Mouse (Mus musculus) forebrain, embryonic 10.5 days (tissue): ENCODE data around the gene Zc3h15. TPM values are rescaled to one million over a fixed set of nuclear protein-coding genes. Genes with fewer than 3 reads are reported as not detected.
"Not testable (repeated sequence)": the region's sequence is repeated elsewhere in the genome, so short reads cannot be mapped to it uniquely, and the experiment has no call there.

ENCODE experiments used
- DNase-seq: peaks from one replicate; pipeline ENCODE4 v3.0.0-alpha.2; 2017; ENCODE audit warnings: low spot score; ENCODE audit errors: extremely low spot score
- H3K27ac ChIP-seq: fragments of 300-500 bp; sonication (generic); 2 replicates; pipeline ENCODE4 v1.5.1; 2016; ENCODE audit warnings: mild to moderate bottlenecking
- H3K27me3 ChIP-seq: fragments of 300-500 bp; sonication (generic); 2 replicates; pipeline ENCODE4 v1.6.1; 2016; ENCODE audit warnings: mild to moderate bottlenecking; ENCODE audit not compliant: poor library complexity, severe bottlenecking
- H3K36me3 ChIP-seq: fragments of 300-500 bp; sonication (generic); replicated peaks from 2 replicates; pipeline ENCODE4 v1.6.1; 2016; ENCODE audit warnings: mild to moderate bottlenecking, moderate library complexity
- H3K4me1 ChIP-seq: fragments of 300-500 bp; sonication (generic); 2 replicates; pipeline ENCODE4 v1.6.1; 2016
- H3K4me3 ChIP-seq: fragments of 300-500 bp; sonication (generic); 2 replicates; pipeline ENCODE4 v1.5.1; 2016; ENCODE audit warnings: mild to moderate bottlenecking, moderate library complexity
- H3K9me3 ChIP-seq: fragments of 300-500 bp; sonication (generic); 2 replicates; pipeline ENCODE4 v1.6.1; 2016; ENCODE audit warnings: mild to moderate bottlenecking, moderate library complexity
- whole genome bisulfite sequencing: fragments of 180-500 bp; shearing (Covaris S2); methylation state at CpG from one replicate; pipeline ENCODE4 v1.1.7; 2016; 5-methylcytosine and 5-hydroxymethylcytosine counted together
- polyA plus RNA-seq: library from polyadenylated mRNA; unstranded; fragments of >200 nt; fragmentation: Nextera tagmentation; extraction: Ambion mirVana; gene quantifications from 2 replicates; pipeline ENCODE4 v1.2.1, GENCODE M21; 2016

The Zc3h15 gene
- polyA plus RNA-seq, 1 experiment from 2014 or later = 142 TPM

- H3K4me1 ChIP-seq = no peaks in the 10 kb centered on the region
- no peak for DNase-seq
- H3K9me3 ChIP-seq = no peaks in the 10 kb centered on the region
- no peak overlapping the region for H3K27ac ChIP-seq
- 57% methylated on average over 1 of the region's 1 CpGs for WGBS
- no peaks in the 10 kb centered on the region for H3K36me3 ChIP-seq
- no peaks in the 10 kb centered on the region for H3K27me3 ChIP-seq
- H3K4me3 ChIP-seq = no peak overlapping the region
Measured at GRCm38 (mm10) chr2:83699324-83699723, 55.1 kb downstream of the Zc3h15 start.

GRCm38 (mm10) chr2:83700667-83701066 lies 56.4 kb downstream of the Zc3h15 start:
- H3K4me1 ChIP-seq = no peaks in the 10 kb centered on the region
- no peaks in the 10 kb centered on the region for H3K27me3 ChIP-seq
- 84% methylated on average over 4 of the region's 4 CpGs for WGBS
- H3K9me3 ChIP-seq = no peaks in the 10 kb centered on the region
- DNase-seq = no peak
- H3K27ac ChIP-seq = no peak overlapping the region
- no peaks in the 10 kb centered on the region for H3K36me3 ChIP-seq
- no peak overlapping the region for H3K4me3 ChIP-seq

- no peaks in the 10 kb centered on the region for H3K36me3 ChIP-seq
- H3K4me1 ChIP-seq = peaks cover 7% of the 10 kb centered on the region; the same call in 1 of the 2 replicates
- H3K27ac ChIP-seq = no peak overlapping the region
- no peaks in the 10 kb centered on the region for H3K27me3 ChIP-seq
- no peaks in the 10 kb centered on the region for H3K9me3 ChIP-seq
- no peak for DNase-seq
- 94% methylated on average over 7 of the region's 7 CpGs for WGBS
- no peak overlapping the region for H3K4me3 ChIP-seq
Measured at GRCm38 (mm10) chr2:83702411-83702810, 58.2 kb downstream of the Zc3h15 start.

- WGBS = 87% methylated on average over 9 of the region's 9 CpGs
- Histone ChIP-seq H3K4me1 (peaks cover 12% of the 10 kb centered on the region; the same call in 1 of the 2 replicates), H3K4me3 (no peak overlapping the region), H3K27ac (no peak overlapping the region), H3K27me3 (no peaks in the 10 kb centered on the region), H3K9me3 (no peaks in the 10 kb centered on the region), H3K36me3 (no peaks in the 10 kb centered on the region)
- no peak for DNase-seq
Measured at GRCm38 (mm10) chr2:83705580-83706158, 61.4 kb downstream of the Zc3h15 start.

GRCm38 (mm10) chr2:83709896-83710524 lies 65.8 kb downstream of the Zc3h15 start:
- Histone ChIP-seq H3K36me3 (no peaks in the 10 kb centered on the region), H3K4me1 (peaks cover 16% of the 10 kb centered on the region), H3K27ac (no peak overlapping the region), H3K27me3 (no peaks in the 10 kb centered on the region), H3K9me3 (no peaks in the 10 kb centered on the region; the same call in 1 of the 2 replicates), H3K4me3 (no peak overlapping the region)
- WGBS = 81% methylated on average over 11 of the region's 11 CpGs
- DNase-seq = no peak

- not testable (repeated sequence) for H3K36me3 ChIP-seq, DNase-seq
Measured at GRCm38 (mm10) chr2:83713281-83713680, 69.0 kb downstream of the Zc3h15 start.

GRCm38 (mm10) chr2:83713946-83714345 lies 69.7 kb downstream of the Zc3h15 start:
- H3K9me3 ChIP-seq = no peaks in the 10 kb centered on the region; the same call in 1 of the 2 replicates
- no peak for DNase-seq
- no peak overlapping the region for H3K4me3 ChIP-seq
- H3K27ac ChIP-seq = no peak overlapping the region
- H3K36me3 ChIP-seq = no peaks in the 10 kb centered on the region
- WGBS = 93% methylated on average over 5 of the region's 5 CpGs
- peaks cover 9% of the 10 kb centered on the region for H3K4me1 ChIP-seq
- H3K27me3 ChIP-seq = no peaks in the 10 kb centered on the region

More at GRCm38 (mm10) chr2:83713281-83713680, 69.0 kb downstream of the Zc3h15 start:
- 77% methylated on average over 7 of the region's 7 CpGs for WGBS
- H3K9me3 ChIP-seq, H3K27ac ChIP-seq, H3K4me3 ChIP-seq, H3K27me3 ChIP-seq, H3K4me1 ChIP-seq: not testable (repeated sequence)

Other genes starting within 250 kb of the Zc3h15 start
- 35.5 and 35.6 TPM in 2 replicates for gene Itgav, start 80.0 kb downstream of the Zc3h15 start, polyA plus RNA-seq
- 34.4 and 37.5 TPM in 2 replicates for gene Fam171b, start 168.2 kb downstream of the Zc3h15 start, polyA plus RNA-seq